Mouse (Mus musculus) adrenal gland, postnatal 10 days (tissue): ENCODE measurements around the gene Dcxr. TPM values are rescaled to one million over a fixed set of nuclear protein-coding genes. Genes with fewer than 3 reads are reported as not detected.
A peak's percentile ranks its signal among the peaks of the same experiment; 100 is the strongest.
"Not testable (repeated sequence)": the region's sequence is repeated elsewhere in the genome, so short reads cannot be mapped to it uniquely, and the experiment has no call there.

Source experiments
- DNase-seq: peaks from one replicate; pipeline ENCODE4 v3.0.0; 2021; ENCODE audit warnings: mixed read lengths
- total RNA-seq, 2 experiments: library from RNA; stranded (reverse); gene quantifications; 2 replicates each; pipeline ENCODE4 v1.2.3; 2021

Dcxr gene
- total RNA-seq, 2 experiments from 2014 or later, result 33.0 to 37.3 TPM

DNA sequence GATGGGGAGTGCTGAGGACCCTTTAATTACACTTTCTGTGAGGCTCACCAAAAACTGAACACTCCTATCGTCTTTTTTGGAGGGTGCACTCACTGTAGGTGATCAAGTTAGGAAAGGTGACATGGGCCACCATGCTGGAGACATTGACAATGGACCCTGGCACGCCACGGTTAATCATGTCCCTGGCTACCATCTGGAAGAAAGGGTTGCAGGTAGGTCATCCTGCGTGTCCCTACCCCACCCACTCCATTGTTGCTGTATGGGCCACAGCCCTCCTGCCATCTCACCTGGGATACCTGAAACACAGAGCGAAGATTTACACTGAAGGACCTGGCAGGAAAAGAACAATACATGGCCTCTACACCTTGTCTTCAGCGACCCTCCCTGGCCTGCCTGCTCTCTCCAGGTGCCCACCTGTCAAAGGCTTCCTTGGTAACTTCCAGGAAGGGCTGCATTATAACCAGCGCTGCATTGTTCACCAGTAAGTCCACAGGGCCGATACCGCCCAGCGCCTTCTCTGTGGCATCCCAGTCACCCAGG, 3.3 kb upstream of the Dcxr start:
- no peak for DNase-seq

- DNase-seq, result not testable (repeated sequence)
Observed at GRCm38 (mm10) chr11:120729432-120730050, 2.5 kb upstream of the Dcxr start.

DNA sequence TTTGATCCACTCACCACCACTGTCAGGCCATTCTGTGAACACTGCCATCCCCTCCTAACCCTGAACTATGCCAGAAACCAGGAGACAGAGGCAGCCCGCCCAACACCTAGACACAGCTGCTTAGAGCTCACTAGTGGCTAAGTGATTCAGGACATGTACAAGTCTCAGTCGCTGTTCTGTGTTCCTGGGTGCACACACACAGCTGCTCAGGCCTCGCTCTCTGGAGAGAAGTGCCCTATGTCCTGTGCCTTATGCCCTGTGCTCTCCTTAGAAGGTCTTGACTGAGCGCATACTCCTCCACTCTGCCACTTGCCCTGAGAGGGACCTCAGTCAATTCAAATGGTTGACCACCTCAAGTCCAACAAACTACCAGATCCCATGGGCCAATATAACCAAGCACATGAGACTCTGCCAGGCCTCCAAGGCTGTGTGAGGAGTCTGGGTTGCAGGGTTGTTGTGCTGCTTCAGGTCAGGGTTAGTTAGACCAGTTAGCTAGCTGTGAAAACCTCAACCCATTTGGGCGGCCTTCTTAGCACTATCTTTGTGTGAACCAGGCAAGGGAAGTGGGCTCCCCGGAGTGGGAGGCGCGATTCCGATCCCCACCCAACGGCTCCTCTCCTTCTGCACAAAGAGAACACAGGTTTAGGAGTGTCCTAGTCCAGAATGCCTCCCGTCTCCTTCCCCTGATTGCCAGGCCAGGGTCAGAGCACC, 1.6 kb upstream of the Dcxr start:
- no peak for DNase-seq

DNA sequence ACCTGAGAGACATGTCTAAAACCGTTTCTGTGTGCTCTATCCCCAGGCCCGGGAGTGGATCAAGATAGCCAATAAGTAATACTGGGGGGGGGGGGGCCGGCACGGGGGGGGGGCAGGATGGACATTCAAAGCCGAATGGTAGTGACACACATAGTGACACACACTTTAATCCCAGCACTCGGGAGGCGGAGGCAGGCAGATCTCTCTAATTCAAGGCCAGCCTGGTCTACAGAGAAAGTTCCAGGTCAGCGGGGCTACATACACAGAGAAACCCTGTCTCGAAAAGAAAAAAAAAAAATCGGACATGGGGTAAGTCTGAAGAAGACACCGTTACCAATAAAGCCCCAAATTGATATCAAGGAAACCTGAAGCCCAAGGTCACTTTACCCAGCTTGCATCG, 483 bp upstream of the Dcxr start:
- no peak for DNase-seq

- no peak for DNase-seq
Observed at GRCm38 (mm10) chr11:120726243-120727168, 575 bp downstream of the Dcxr start.

DNA sequence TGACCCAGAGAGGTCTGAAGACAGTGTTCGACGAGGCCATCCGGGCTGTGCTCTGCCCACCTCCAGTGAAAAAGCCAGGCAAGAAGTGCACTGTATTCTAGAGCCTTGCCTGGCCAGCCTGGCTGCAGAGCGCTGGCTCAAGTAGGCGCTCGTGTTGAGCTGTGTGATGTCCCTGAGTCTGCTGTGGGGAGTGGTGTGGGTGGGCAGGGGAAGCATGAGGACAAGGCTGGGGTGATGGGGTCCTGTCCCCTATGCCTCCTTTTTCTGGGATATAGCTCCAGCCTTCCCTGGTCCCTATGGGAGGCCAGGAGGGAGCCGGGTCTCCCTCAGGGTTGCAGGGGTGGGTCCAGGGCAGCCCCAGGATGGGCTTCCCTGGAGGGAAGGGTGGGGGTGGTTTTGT, 3.6 kb downstream of the Dcxr start:
- no peak for DNase-seq

DNA sequence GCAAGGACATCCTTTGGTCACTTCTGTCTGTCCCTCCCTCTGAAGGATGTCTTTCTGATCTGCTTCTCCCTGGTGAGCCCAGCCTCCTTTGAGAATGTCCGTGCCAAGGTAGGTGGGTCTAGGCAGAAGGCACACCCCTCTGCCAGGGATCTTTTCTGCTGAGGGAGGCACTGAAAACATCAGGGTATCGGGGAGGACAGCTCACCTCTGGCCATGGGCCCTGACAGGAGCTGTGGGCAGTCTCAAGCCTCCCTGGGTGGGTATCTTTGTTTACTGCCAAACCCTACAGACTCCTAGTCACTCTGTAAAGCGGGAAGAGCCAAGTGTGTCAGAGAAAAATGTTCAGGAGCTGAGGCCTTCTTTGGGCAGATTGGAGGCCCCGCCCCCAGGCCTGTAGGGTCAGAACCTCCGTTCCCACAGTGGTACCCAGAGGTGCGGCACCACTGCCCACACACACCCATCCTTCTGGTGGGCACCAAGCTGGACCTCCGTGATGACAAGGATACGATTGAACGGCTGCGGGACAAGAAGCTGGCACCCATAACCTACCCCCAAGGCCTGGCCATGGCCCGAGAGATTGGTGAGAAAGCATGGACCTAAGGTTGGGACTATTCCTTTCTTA, 4.2 kb downstream of the Dcxr start:
- no peak for DNase-seq

DNA sequence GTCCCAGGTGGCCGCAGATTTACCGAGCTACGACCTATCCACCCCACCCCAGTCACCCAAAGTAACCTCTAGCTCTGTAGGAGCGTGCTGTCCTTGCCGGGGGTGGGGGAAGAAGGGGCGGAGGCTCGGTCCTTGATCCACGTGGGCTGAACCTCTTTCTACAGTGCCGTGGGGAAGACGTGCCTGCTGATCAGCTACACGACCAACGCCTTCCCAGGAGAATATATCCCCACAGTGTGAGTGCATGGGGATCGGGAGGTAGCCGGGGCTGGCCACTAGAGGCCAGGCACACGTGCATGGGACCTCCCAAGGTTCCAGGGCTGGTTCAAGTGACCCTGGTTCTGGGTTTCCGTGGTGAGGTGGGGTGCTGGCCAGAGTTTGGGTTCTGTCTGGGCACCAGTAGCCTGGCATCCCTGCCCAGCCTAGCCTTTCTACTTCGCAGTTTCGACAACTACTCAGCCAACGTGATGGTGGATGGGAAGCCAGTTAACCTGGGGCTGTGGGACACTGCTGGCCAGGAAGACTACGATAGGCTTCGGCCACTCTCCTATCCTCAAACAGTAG, 4.9 kb downstream of the Dcxr start:
- no peak for DNase-seq

GRCm38 (mm10) chr11:120721124-120722066, 5.7 kb downstream of the Dcxr start, which contains the start of gene Rac3:
TSS of gene Rac3 (plus strand) at chr11:120721470.
- DNase-seq, result peak; percentile 83

DNA sequence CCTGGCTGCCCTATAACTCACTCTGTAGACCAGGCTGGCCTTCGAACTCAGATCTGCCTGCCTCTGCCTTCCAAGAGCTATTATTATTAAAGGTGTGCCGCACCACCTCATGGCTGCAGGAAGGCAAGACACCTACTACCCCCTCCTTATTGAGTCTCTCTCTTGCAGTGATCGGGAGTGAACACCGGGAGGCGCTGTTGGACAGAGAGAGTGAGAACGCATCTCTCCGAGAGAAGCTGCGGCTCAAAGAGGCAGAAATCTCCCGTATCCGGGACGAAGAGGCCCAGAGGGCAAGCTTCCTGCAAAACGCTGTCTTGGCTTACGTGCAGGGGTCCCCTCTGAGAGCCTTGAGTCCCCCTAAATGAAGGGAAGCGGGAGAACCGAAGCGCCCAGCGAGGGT, 6.6 kb downstream of the Dcxr start:
- DNase-seq, result peak; percentile 95

- DNase-seq, result no peak
Observed at GRCm38 (mm10) chr11:120719841-120720376, 7.2 kb downstream of the Dcxr start.

DNA sequence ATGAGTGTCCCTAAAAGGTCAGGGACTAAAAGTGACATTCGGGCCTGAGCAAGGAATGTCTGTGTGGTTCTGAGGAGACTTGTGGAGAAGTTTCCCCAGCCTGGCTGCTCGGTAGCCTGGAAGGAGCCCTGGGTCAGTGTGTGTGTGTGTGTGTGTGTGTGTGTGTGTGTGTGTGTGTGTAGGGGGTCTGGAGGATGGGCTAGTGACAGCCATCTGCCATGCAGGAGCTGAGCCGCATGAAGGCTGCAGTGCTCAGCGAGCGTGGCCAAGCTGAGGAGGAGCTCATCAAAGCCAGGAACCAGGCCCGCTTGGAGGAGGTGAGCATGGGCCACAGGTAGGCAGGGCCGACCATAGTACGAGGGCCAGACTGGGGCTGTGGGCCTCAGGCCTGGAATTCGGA, 7.8 kb downstream of the Dcxr start:
- no peak for DNase-seq

DNA sequence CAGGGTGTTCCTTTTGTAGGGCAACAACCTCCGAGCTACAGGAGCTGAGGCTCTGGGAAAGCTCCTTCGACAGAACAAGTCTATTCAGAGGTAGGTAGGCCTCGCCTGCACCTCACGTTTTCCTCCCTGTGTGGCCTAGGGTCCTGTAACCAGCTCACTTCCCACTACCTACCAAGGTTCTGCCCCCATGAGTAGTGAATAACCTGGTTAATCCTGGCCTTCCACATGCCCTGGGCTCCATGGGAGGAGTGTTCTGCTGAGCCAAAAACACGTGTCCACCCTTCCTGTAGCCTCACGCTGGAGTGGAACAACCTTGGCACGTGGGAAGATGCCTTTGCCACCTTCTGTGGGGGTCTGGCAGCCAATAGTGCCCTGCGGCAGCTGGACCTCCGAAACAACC, 11.9 kb downstream of the Dcxr start:
- DNase-seq, result no peak

- no peak for DNase-seq
Observed at GRCm38 (mm10) chr11:120714546-120714945, 12.5 kb downstream of the Dcxr start.

GRCm38 (mm10) chr11:120713580-120714518, 13.2 kb downstream of the Dcxr start, which contains the start of the genes Cenpx and Lrrc45:
TSS of gene Cenpx (minus strand) at chr11:120713738.
TSS of gene Lrrc45 (plus strand) at chr11:120713925.
- DNase-seq, result peak; percentile 97

- peak; percentile 77 for DNase-seq
Observed at GRCm38 (mm10) chr11:120712771-120713568, 14.1 kb downstream of the Dcxr start.

- no peak for DNase-seq
Observed at GRCm38 (mm10) chr11:120711980-120712604, 15.0 kb downstream of the Dcxr start.

DNA sequence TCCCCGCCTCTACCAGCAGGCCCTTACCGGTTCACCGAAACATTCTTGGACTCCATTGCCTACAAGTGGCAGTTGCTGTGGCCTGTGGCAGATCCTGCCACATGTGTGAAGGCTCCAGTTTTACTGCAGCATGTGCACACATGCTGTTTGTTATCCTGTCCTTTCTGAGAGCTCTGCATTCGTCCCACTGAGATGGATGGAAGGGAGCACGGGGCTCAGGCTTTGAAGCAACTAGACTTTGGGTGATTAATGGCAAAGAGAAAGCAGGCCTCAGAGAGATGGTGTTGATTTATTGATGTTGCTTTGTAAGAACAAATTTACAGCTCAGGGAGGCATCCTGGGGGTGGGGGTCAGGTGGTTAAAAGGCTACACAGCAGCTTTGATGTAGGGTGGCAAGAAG, 16.4 kb downstream of the Dcxr start:
- DNase-seq, result no peak
